Mouse (Mus musculus) layer of hippocampus, adult 8-10 months (tissue): ENCODE results near the gene Evl. TPM values are rescaled to one million over a fixed set of nuclear protein-coding genes. Genes with fewer than 3 reads are reported as not detected.

Source experiments
- microRNA-seq, 2 experiments: library from miRNA; unstranded; fragments of <30 nt; microRNA quantifications; one replicate each; pipeline ENCODE4 v1.2.0; 2022
- total RNA-seq, 4 experiments: library from RNA; stranded (reverse); gene quantifications; 2 replicates each; pipeline ENCODE4 v1.2.4; 2022

The Evl gene
- total RNA-seq, 4 experiments from 2014 or later = 163 to 183 (median 171) TPM

Small RNA genes within 50 kb of the gene (microRNA-seq; reads per million reads assigned to microRNA genes)
- 0 reads per million in 2 experiments for gene Gm23872
- gene Mir342 = 2,142 to 2,604 reads per million in 2 experiments

Other genes starting within 250 kb of the Evl start
- gene Hhipl1, start 248.4 kb upstream of the Evl start, total RNA-seq = 1 to 10 TPM; 5.6 to 8.5 (median 7.1) TPM
- gene Cyp46a1, start 220.3 kb upstream of the Evl start, total RNA-seq = 100 to 1,000 TPM; 162 to 181 (median 170) TPM
- gene Eml1, start 183.8 kb upstream of the Evl start, total RNA-seq = 10 to 100 TPM; 43.0 to 51.1 (median 47.0) TPM
- gene Degs2, start 147.6 kb downstream of the Evl start, total RNA-seq = 1 to 10 TPM; 3.9 to 5.8 (median 5.5) TPM
- gene Yy1, start 238.3 kb downstream of the Evl start, total RNA-seq = 10 to 100 TPM; 43.9 to 50.6 (median 48.8) TPM